Comparison of ENCODE assay signal across 31 mouse cellular contexts in genomic region chr16:13183182-13183742, GRCm38 (mm10).
"Had no signal": no experiment of that assay in that cellular context is flagged by ENCODE, and none has a peak within 500 bp of the region (broad histone marks: within the 10 kb centered on the region; RNA-seq: fewer than 3 reads in every experiment).

No protein-coding gene starts in this region.

- H3K9ac ChIP-seq: limb, embryonic 12.5 days; limb, embryonic 13.5 days; limb, embryonic 15.5 days; liver, embryonic 12.5 days; liver, embryonic 13.5 days; liver, embryonic 14.5 days; liver, embryonic 15.5 days; liver, postnatal 0 days; lung, embryonic 14.5 days; lung, embryonic 15.5 days; midbrain, embryonic 12.5 days; midbrain, embryonic 13.5 days; midbrain, embryonic 15.5 days had no signal

- H3K4me1 ChIP-seq: limb, embryonic 10.5 days; limb, embryonic 12.5 days; limb, embryonic 13.5 days; limb, embryonic 15.5 days; liver, embryonic 12.5 days; liver, embryonic 13.5 days; liver, embryonic 15.5 days; lung, embryonic 15.5 days; megakaryocyte, embryonic 14.5 days; midbrain, embryonic 10.5 days; midbrain, embryonic 12.5 days; midbrain, embryonic 13.5 days; midbrain, embryonic 15.5 days had no signal

- H3K27ac ChIP-seq: limb, embryonic 10.5 days; limb, embryonic 12.5 days; limb, embryonic 13.5 days; limb, embryonic 15.5 days; liver, embryonic 12.5 days; liver, embryonic 13.5 days; liver, embryonic 14.5 days; liver, embryonic 15.5 days; lung, embryonic 15.5 days; macrophage; midbrain, embryonic 10.5 days; midbrain, embryonic 12.5 days; midbrain, embryonic 13.5 days; midbrain, embryonic 15.5 days had no signal

- ATAC-seq: liver, postnatal 0 days; lung, postnatal 0 days; midbrain, embryonic 13.5 days; midbrain, embryonic 15.5 days; midbrain, embryonic 16.5 days had no signal

- H3K36me3 ChIP-seq: limb, embryonic 10.5 days; limb, embryonic 12.5 days; limb, embryonic 13.5 days; limb, embryonic 15.5 days; liver, embryonic 12.5 days; liver, embryonic 13.5 days; liver, embryonic 15.5 days; lung, embryonic 15.5 days; midbrain, embryonic 10.5 days; midbrain, embryonic 12.5 days; midbrain, embryonic 13.5 days; midbrain, embryonic 15.5 days had no signal

- H3K4me2 ChIP-seq: limb, embryonic 12.5 days; limb, embryonic 13.5 days; limb, embryonic 15.5 days; liver, embryonic 11.5 days; liver, embryonic 12.5 days; liver, embryonic 13.5 days; liver, embryonic 15.5 days; lung, embryonic 14.5 days; lung, embryonic 15.5 days; midbrain, embryonic 11.5 days; midbrain, embryonic 12.5 days; midbrain, embryonic 13.5 days; midbrain, embryonic 15.5 days had no signal

- H3K4me3 ChIP-seq: limb, embryonic 10.5 days; limb, embryonic 12.5 days; limb, embryonic 13.5 days; limb, embryonic 15.5 days; liver, embryonic 12.5 days; liver, embryonic 13.5 days; liver, embryonic 15.5 days; lung, embryonic 15.5 days; megakaryocyte, embryonic 14.5 days; midbrain, embryonic 10.5 days; midbrain, embryonic 12.5 days; midbrain, embryonic 13.5 days; midbrain, embryonic 15.5 days; myocyte had no signal

- H3K27me3 ChIP-seq: limb, embryonic 12.5 days; limb, embryonic 13.5 days; limb, embryonic 15.5 days; liver, embryonic 12.5 days; liver, embryonic 13.5 days; liver, embryonic 15.5 days; lung, embryonic 15.5 days; midbrain, embryonic 12.5 days; midbrain, embryonic 13.5 days; midbrain, embryonic 15.5 days had no signal

- DNase-seq: left cerebral cortex, postnatal 4 days; liver; liver, embryonic 13.5 days; liver, postnatal 0 days; lung, adult 18-20 months; lung, adult 2 months; lung, embryonic 14.5 days; lung, postnatal 10 days; lung, postnatal 14 days; lung, postnatal 36 days; lung, postnatal 4 days; midbrain, embryonic 14.5 days had no signal

- H3K9me3 ChIP-seq: limb, embryonic 10.5 days; limb, embryonic 12.5 days; limb, embryonic 13.5 days; limb, embryonic 15.5 days; liver, embryonic 12.5 days; liver, embryonic 13.5 days; liver, embryonic 15.5 days; lung, embryonic 15.5 days; midbrain, embryonic 13.5 days; midbrain, embryonic 15.5 days had no signal
